Mouse (Mus musculus) kidney, embryonic 15.5 days (tissue): Measurements from ENCODE around the gene Pbx3. TPM values are rescaled to one million over a fixed set of nuclear protein-coding genes. Genes with fewer than 3 reads are reported as not detected.

ENCODE experiments used
- ATAC-seq: fragments of 200-750 bp; cut with Nextera tagmentation; replicated peaks from 2 replicates; pipeline ENCODE4 v1.8.0; 2017; ENCODE audit warnings: moderate TSS enrichment; ENCODE audit not compliant: low FRiP score
- H3K27ac ChIP-seq: fragments of 300-500 bp; sonication (generic); 2 replicates; pipeline ENCODE4 v1.5.1; 2015; ENCODE audit warnings: mild to moderate bottlenecking, inconsistent platforms
- H3K27me3 ChIP-seq: fragments of 300-500 bp; sonication (generic); 2 replicates; pipeline ENCODE4 v1.6.1; 2015; ENCODE audit warnings: inconsistent platforms
- H3K36me3 ChIP-seq: fragments of 300-500 bp; sonication (generic); 2 replicates; pipeline ENCODE4 v1.6.1; 2015; ENCODE audit warnings: inconsistent platforms
- H3K4me1 ChIP-seq: fragments of 300-500 bp; sonication (generic); 2 replicates; pipeline ENCODE4 v1.6.1; 2015; ENCODE audit warnings: inconsistent platforms
- H3K4me2 ChIP-seq: fragments of 300-500 bp; sonication (generic); 2 replicates; pipeline ENCODE4 v1.6.1; 2015; ENCODE audit warnings: moderate library complexity, mild to moderate bottlenecking, inconsistent platforms
- H3K4me3 ChIP-seq: fragments of 300-500 bp; sonication (generic); replicated peaks from 2 replicates; pipeline ENCODE4 v1.5.1; 2015; ENCODE audit warnings: mild to moderate bottlenecking, inconsistent platforms
- H3K9ac ChIP-seq: fragments of 300-500 bp; sonication (generic); 2 replicates; pipeline ENCODE4 v1.6.1; 2015; ENCODE audit warnings: mild to moderate bottlenecking, inconsistent platforms
- H3K9me3 ChIP-seq: fragments of 300-500 bp; sonication (generic); replicated peaks from 2 replicates; pipeline ENCODE4 v1.6.1; 2016; ENCODE audit warnings: inconsistent platforms
- WGBS: fragments of 180-500 bp; shearing (Covaris S2); methylation state at CpG from one replicate; pipeline ENCODE4 v1.1.7; 2015; ENCODE audit warnings: mixed read lengths; 5-methylcytosine and 5-hydroxymethylcytosine counted together
- polyA plus RNA-seq: library from polyadenylated mRNA; unstranded; fragments of >200 nt; fragmentation: Nextera tagmentation; extraction: Ambion mirVana; gene quantifications from 2 replicates; pipeline ENCODE4 v1.2.1, GENCODE M21; 2015

Pbx3 gene
- polyA plus RNA-seq, 1 experiment from 2014 or later, result 26.6 TPM

DNA sequence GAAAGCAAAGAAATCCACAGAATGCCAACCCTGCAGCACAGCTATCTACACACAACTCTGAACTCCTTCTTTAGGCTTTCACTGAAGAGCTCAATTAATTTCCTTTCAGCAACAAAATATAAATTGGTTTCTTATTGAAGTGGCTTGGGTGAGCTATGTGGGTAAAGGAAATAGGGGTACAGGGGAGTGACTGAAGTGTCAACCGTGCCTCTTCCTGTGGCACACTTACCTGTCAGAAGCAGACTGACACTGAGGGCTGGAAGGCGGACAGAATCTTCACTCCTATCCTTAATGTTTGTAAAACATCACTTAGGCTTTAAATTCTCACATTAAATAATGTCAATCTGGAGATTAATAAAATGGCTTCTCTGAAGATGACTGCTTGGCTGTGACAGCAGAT lies 168.6 kb downstream of the Pbx3 start:
- H3K4me2 ChIP-seq, result no peak overlapping the region
- no peaks in the 10 kb centered on the region for H3K4me1 ChIP-seq
- H3K27me3 ChIP-seq, result no peaks in the 10 kb centered on the region
- 94% methylated on average over 2 of the region's 2 CpGs for WGBS
- no peak overlapping the region for H3K4me3 ChIP-seq
- no peak overlapping the region for H3K9ac ChIP-seq
- no peak for ATAC-seq
- peaks cover 24% of the 10 kb centered on the region for H3K36me3 ChIP-seq
- no peaks in the 10 kb centered on the region for H3K9me3 ChIP-seq
- H3K27ac ChIP-seq, result no peak overlapping the region

DNA sequence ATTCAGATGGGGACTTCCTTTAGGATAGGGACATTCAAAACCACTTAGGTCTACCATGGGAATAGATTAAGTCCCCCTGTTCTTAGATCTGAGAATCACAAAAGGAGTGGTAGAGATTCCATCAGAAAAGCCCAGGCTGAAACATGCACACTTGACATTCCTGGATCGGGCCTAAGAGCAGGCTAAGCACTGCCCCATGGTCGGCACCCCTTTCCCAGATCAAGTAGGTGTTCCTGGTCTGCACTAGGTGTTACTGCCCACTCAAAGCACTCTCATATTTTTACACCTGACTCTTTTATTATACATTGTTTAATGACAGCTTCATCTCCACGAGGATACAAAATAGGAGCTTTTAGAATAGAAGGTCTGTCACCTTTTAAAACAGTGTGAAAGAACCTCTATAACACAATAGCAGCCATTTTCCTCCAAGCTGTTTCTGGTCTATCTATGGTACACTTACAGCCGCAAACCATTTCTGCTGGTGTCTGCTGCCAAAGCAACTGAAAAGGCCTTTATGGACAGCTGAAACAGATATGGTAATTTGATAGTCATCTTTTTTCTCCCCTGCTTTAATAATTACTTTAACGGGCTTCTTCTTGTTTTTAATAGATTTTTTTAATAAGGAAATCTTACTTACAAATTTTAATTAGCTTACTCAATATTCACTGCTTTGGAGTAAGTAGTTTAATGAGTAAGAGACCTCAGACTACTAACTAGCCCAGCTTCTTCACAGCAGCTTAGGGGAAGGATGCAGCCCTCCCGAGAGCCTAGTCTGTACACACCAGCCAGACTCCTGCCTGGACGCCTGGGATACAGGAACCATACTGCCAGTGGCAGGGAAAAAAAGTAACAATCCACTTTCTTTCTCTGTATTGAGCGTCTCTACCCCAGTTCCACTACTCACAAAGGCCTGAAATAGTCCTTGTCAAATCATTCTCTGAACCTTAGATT lies 178.8 kb downstream of the Pbx3 start:
- H3K27me3 ChIP-seq, result no peaks in the 10 kb centered on the region
- H3K27ac ChIP-seq, result no peak overlapping the region
- 0 out of 2 replicates have a peak, but pooled peaks cover 2% of the 10 kb centered on the region for H3K36me3 ChIP-seq
- no peak overlapping the region for H3K9ac ChIP-seq
- H3K9me3 ChIP-seq, result no peaks in the 10 kb centered on the region
- no peak for ATAC-seq
- H3K4me1 ChIP-seq, result no peaks in the 10 kb centered on the region
- no peak overlapping the region for H3K4me2 ChIP-seq
- H3K4me3 ChIP-seq, result no peak overlapping the region
- 73% methylated on average over 8 of the region's 8 CpGs for WGBS

DNA sequence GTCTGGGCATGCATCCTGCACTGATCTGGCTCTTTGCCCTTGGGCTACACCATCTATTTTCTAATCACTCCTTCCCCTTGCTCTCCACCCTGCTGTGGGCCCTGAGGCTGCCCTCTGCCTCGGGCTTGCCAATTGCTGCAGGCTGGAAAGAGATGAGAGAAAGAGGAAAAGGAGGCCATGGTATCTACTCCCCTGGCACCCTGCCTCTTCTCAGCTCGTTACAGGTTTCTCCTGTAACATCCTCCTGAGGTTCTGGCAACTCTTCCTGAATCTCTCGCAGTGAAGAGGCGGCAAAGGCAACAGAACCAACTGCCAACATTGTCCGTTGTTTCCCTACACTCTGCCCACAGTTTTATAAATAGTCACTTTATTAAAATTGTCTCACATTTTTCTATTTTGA lies 179.7 kb downstream of the Pbx3 start:
- Histone ChIP-seq H3K9me3 (no peaks in the 10 kb centered on the region), H3K4me2 (no peak overlapping the region), H3K4me3 (no peak overlapping the region), H3K9ac (no peak overlapping the region), H3K36me3 (no peaks in the 10 kb centered on the region), H3K27me3 (no peaks in the 10 kb centered on the region), H3K4me1 (no peaks in the 10 kb centered on the region), H3K27ac (no peak overlapping the region)
- no peak for ATAC-seq
- WGBS, result 84% methylated on average over 5 of the region's 5 CpGs

DNA sequence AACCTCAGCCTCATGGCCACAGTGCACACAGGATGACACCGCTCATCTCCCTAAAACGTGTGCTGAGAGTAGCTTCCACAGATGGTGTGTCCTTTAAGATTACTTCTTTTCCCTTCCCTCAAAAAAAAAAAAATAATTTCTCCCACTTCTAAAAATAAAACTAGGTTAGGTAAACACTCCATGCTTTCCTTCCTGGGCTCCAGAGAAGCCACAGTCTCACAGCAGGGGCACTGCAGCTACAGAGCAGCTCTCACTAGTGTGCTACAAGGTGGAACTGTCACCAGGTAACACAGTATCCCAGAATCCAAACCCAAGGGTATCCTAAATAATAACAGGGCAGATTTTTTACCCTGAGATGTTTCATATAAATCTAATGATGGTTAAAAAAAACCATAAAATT lies 185.6 kb downstream of the Pbx3 start:
- Histone ChIP-seq H3K4me2 (no peak overlapping the region), H3K4me1 (no peaks in the 10 kb centered on the region), H3K9ac (no peak overlapping the region), H3K27ac (no peak overlapping the region), H3K9me3 (no peaks in the 10 kb centered on the region), H3K27me3 (no peaks in the 10 kb centered on the region), H3K36me3 (no peaks in the 10 kb centered on the region), H3K4me3 (no peak overlapping the region)
- 71% methylated on average over 2 of the region's 2 CpGs for WGBS
- ATAC-seq, result no peak

DNA sequence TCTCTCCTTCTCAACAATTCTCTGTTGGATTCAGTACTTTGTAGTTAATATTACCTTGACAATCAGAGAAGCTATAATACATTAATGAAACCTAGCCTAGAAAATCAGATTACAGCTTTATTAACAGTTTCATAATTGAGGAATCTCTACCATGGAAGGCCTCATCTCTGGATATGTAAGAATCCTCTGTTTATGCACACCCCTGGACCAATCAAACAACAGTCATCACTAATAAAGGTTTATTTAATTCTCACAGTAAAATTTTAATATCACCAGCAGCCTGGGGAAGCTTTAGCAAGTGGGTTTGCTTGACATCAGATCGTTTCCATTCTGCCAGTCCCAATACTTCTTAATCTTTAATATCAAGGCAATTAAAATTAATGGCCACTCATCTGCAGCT lies 191.3 kb downstream of the Pbx3 start:
- no peak for ATAC-seq
- Histone ChIP-seq H3K4me2 (no peak overlapping the region), H3K9me3 (no peaks in the 10 kb centered on the region), H3K36me3 (peaks cover 12% of the 10 kb centered on the region; the same call in 1 of the 2 replicates), H3K4me3 (no peak overlapping the region), H3K27me3 (no peaks in the 10 kb centered on the region), H3K27ac (no peak overlapping the region), H3K4me1 (0 out of 2 replicates have a peak, but pooled peaks cover 3% of the 10 kb centered on the region), H3K9ac (no peak overlapping the region)
- 57% methylated on average over 1 of the region's 1 CpGs for WGBS

DNA sequence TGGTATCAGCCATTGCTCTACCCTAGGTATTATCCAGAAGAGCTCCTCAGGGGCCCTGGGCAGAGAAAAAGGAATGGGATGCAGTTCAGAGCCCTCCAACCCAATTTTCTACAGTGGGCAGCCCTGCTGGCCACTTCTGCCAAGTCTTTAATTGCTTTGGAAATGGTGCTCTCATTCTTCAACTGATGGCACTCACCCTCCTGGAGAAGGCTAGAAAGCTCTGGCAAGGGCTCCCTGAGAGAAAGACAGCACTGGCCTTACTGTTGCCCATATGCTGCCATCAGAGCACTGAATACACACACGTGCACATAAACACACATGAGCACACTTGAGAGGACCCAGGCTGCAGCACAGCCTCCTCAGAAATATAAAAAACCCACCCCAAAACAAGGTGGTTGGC lies 193.6 kb downstream of the Pbx3 start:
- no peak for ATAC-seq

DNA sequence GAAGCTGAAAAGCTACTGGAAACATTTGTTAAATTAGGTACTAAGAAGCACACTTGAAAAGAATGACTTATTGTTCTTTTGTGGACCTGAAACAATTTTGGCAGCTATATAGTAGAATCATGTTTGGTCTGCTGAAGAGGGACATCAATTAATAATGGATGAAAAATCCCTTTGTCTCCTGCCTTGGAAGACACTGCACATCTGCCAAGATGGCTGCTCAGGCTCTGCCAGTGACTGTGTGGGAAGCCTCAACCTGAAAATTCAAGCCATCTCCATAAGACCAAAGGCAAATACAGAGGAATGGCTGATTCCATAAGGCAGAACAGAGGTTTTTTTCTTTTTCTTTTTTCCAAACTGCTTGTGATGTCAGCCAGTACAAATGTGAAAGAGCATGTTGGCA lies 194.3 kb downstream of the Pbx3 start:
- no peak overlapping the region for H3K4me2 ChIP-seq
- no peak overlapping the region for H3K27ac ChIP-seq
- H3K4me3 ChIP-seq, result no peak overlapping the region
- H3K4me1 ChIP-seq, result peaks cover 12% of the 10 kb centered on the region; the same call in 1 of the 2 replicates
- H3K9me3 ChIP-seq, result no peaks in the 10 kb centered on the region
- peaks cover 21% of the 10 kb centered on the region for H3K36me3 ChIP-seq
- no peak for ATAC-seq
- H3K9ac ChIP-seq, result no peak overlapping the region
- no peaks in the 10 kb centered on the region for H3K27me3 ChIP-seq

More for the DNA sequence above, 193.6 kb downstream of the Pbx3 start:
- no peaks in the 10 kb centered on the region for H3K27me3 ChIP-seq
- H3K9me3 ChIP-seq, result no peaks in the 10 kb centered on the region
- peaks cover 12% of the 10 kb centered on the region; the same call in 1 of the 2 replicates for H3K4me1 ChIP-seq
- no peak overlapping the region for H3K4me2 ChIP-seq
- H3K4me3 ChIP-seq, result no peak overlapping the region
- H3K27ac ChIP-seq, result no peak overlapping the region
- WGBS, result 81% methylated on average over 1 of the region's 1 CpGs
- H3K9ac ChIP-seq, result no peak overlapping the region
- H3K36me3 ChIP-seq, result peaks cover 17% of the 10 kb centered on the region

DNA sequence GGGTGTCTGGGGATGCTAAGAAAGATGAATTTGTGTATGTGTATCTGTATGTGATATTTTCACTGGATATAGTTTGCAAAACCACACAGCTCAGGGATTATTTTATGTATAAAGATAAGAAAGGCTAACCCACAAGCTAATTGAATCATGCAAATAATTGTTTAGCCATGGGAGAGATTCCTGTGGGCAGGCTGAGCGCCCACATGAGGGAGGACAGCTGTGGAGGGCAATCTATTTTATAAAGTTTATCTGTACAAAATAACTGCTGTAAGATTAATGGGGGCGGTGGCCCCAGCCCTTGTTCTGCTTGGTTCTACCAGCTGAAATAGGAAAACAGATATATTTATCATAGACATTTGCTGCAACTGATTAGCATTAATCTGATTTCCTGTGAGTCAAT lies 202.5 kb downstream of the Pbx3 start:
- peaks cover 31% of the 10 kb centered on the region for H3K36me3 ChIP-seq
- H3K27me3 ChIP-seq, result no peaks in the 10 kb centered on the region
- WGBS, result 85% methylated on average over 2 of the region's 2 CpGs
- H3K4me1 ChIP-seq, result peaks cover 14% of the 10 kb centered on the region
- no peak overlapping the region for H3K4me2 ChIP-seq
- no peak overlapping the region for H3K27ac ChIP-seq
- H3K9me3 ChIP-seq, result no peaks in the 10 kb centered on the region
- no peak for ATAC-seq
- H3K9ac ChIP-seq, result no peak overlapping the region
- no peak overlapping the region for H3K4me3 ChIP-seq

DNA sequence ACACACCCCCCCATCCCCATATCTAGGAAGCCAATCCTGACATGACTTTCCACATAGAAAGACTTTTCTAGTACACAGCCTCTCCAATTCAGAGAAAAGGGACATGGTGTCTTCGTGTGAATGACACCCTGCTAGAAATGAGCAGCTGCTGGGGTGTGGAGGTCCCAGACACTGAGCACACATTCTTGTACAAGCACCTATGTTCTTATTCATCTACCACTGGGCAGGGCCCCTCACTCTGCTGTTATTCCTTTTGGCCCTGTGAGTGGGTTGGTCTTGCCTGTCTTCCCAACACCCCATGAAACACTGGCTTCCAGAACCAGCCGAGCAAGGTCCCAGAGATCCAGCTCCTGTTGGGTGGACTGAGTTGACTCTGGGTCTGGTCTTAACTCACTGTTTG lies 203.3 kb downstream of the Pbx3 start:
- no peak overlapping the region for H3K27ac ChIP-seq
- H3K9ac ChIP-seq, result no peak overlapping the region
- H3K4me2 ChIP-seq, result no peak overlapping the region
- H3K4me3 ChIP-seq, result no peak overlapping the region
- peaks cover 11% of the 10 kb centered on the region for H3K4me1 ChIP-seq
- 95% methylated on average over 2 of the region's 2 CpGs for WGBS
- no peak for ATAC-seq
- peaks cover 29% of the 10 kb centered on the region for H3K36me3 ChIP-seq
- no peaks in the 10 kb centered on the region for H3K27me3 ChIP-seq
- H3K9me3 ChIP-seq, result no peaks in the 10 kb centered on the region

DNA sequence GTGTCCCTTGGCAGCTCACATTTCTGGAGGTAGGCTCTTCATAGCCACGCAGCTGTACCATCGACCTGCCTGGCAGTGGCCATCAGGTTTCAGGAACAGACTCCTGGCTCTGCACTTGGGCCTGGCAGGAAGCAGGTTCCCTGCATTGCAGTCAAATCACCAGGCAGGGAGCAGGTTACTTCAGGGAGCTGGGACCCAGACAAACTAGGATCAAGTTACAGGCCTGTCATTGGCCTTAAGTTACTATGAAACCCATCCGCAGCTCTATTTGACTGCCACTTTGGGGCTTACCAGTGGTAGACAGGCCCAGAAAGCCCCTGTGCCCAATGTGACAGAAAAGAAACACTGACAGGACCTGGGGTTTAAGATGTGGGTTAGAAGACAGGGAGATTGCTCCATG lies 204.8 kb downstream of the Pbx3 start:
- Histone ChIP-seq H3K4me1 (peaks cover 11% of the 10 kb centered on the region), H3K9me3 (no peaks in the 10 kb centered on the region), H3K4me3 (no peak overlapping the region), H3K4me2 (no peak overlapping the region), H3K27ac (peak overlapping the region; percentile 49; the same call in 1 of the 2 replicates), H3K27me3 (no peaks in the 10 kb centered on the region), H3K36me3 (peaks cover 23% of the 10 kb centered on the region), H3K9ac (no peak overlapping the region)
- ATAC-seq, result no peak
- 42% methylated on average over 3 of the region's 3 CpGs for WGBS

DNA sequence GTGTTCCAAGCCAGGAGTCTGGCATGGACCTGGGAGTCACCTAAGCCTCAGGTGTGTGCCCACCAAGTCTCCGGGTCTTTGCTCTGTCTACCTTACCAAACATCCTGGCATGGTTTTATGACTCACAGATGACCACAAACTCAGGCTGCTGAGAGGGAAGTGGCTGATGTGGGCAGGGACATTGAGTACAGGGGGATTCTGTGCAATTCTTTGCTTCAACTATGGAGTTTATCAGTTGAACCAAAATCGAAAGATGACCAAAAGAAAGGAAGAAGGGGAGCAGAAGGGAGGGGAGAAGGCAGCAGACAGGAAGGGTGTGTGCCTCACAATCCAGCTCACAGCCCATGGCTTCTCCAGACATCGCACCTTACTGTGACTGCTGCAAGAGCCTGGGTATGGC lies 210.5 kb downstream of the Pbx3 start:
- peaks cover 4% of the 10 kb centered on the region for H3K4me1 ChIP-seq
- H3K27me3 ChIP-seq, result no peaks in the 10 kb centered on the region
- H3K9ac ChIP-seq, result no peak overlapping the region
- H3K27ac ChIP-seq, result no peak overlapping the region
- H3K36me3 ChIP-seq, result no peaks in the 10 kb centered on the region
- ATAC-seq, result no peak
- WGBS, result 68% methylated on average over 3 of the region's 3 CpGs
- no peaks in the 10 kb centered on the region for H3K9me3 ChIP-seq
- H3K4me2 ChIP-seq, result no peak overlapping the region
- no peak overlapping the region for H3K4me3 ChIP-seq

DNA sequence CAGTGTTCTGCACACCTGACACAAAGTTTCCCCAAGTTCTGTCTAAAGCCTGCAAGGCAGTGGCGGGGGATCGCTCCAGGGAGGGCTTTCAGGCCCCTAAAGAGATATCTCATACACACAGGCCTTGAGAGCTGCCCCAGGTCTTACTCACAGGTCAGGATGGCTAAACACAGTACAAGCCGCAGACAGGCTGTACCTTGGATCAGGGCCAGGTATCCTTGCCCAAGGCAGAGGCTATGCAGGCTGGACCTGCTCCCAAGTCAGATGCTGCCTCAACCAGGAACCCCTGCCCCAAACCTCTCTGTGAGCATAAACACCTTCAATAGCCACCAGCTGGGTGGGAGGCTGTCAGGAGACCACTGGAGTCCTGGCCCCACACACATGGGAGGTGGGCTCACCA lies 215.2 kb downstream of the Pbx3 start:
- no peak overlapping the region for H3K9ac ChIP-seq
- ATAC-seq, result no peak
- no peak overlapping the region for H3K4me3 ChIP-seq
- H3K27ac ChIP-seq, result no peak overlapping the region
- H3K4me2 ChIP-seq, result no peak overlapping the region
- no peaks in the 10 kb centered on the region for H3K36me3 ChIP-seq
- no peaks in the 10 kb centered on the region for H3K27me3 ChIP-seq
- 80% methylated on average over 3 of the region's 3 CpGs for WGBS
- no peaks in the 10 kb centered on the region for H3K9me3 ChIP-seq
- H3K4me1 ChIP-seq, result no peaks in the 10 kb centered on the region
